Mouse (Mus musculus) mouse embryonic stem cell (cell line): Measurements from ENCODE around the gene Dpm2.

Source experiments
- in situ Hi-C, 2 experiments: fragments of 300-500 bp; cut with MboI; formaldehyde crosslinking; loops; 1 replicate in 1 of 2; 3 replicates in 1 of 2; pipeline ENCODE4 v1.14.3; 2019 to 2020; ENCODE audit warnings: low sequenced_read_pairs in 2 of 2, low pct_unique_long_range_greater_than_20kb in 1 of 2, mixed read lengths in 1 of 2; ENCODE audit not compliant: unreplicated experiment in 1 of 2

Dpm2 gene

GRCm38 (mm10) chr2:32604631-32605030, 34.0 kb downstream of the Dpm2 start:
- in situ Hi-C loops = no loop called here

GRCm38 (mm10) chr2:32606161-32607142, 35.8 kb downstream of the Dpm2 start:
- in situ Hi-C loops = no loop called here

- in situ Hi-C loops = no loop called here
Measured at GRCm38 (mm10) chr2:32607262-32607947, 36.7 kb downstream of the Dpm2 start.

GRCm38 (mm10) chr2:32608141-32608777, 37.6 kb downstream of the Dpm2 start:
- in situ Hi-C loops = no loop called here

GRCm38 (mm10) chr2:32608778-32609435, 38.2 kb downstream of the Dpm2 start:
- in situ Hi-C loops = no loop called here

GRCm38 (mm10) chr2:32610610-32611229, 40.1 kb downstream of the Dpm2 start:
- in situ Hi-C loops = no loop called here

GRCm38 (mm10) chr2:32612274-32612673, 41.6 kb downstream of the Dpm2 start:
- in situ Hi-C loops = no loop called here

- in situ Hi-C loops = no loop called here
Measured at GRCm38 (mm10) chr2:32617109-32617508, 46.5 kb downstream of the Dpm2 start.

GRCm38 (mm10) chr2:32617601-32618000, 46.9 kb downstream of the Dpm2 start:
- in situ Hi-C loops = no loop called here

- in situ Hi-C loops = no loop called here
Measured at GRCm38 (mm10) chr2:32618051-32618450, 47.4 kb downstream of the Dpm2 start.

GRCm38 (mm10) chr2:32620682-32621516, 50.2 kb downstream of the Dpm2 start:
- in situ Hi-C loops = no loop called here

GRCm38 (mm10) chr2:32621517-32621859, 50.8 kb downstream of the Dpm2 start, which contains the start of gene Ak1:
Gene Ak1 (plus strand): TSS chr2:32621758.
- in situ Hi-C loops = no loop called here
